Comparison of ENCODE assay signal across 9 mouse cellular contexts in the genomic region with DNA sequence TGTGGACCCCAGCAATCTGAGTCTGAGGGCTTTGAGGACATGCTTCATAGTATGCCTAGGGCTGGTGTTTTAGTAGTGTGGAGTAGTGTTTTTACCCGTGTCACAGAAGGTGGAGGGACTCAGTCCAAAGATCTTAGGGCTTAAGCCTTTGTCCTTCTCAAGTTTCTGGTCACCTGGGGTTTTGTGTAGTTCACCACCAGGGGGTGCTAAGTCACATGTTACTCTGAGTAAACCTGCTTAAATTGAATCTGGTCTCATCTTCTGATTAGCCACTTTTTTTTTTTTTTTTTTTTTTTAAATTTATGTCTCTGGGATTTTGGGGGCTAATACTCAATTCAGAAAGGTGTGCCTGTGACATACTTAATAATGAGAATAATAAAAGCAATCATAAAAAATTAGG. TPM values are rescaled to one million over a fixed set of nuclear protein-coding genes. Genes with fewer than 3 reads are reported as not detected.
DNase-seq lines count a peak whose midpoint lies in the region; ATAC-seq and TF ChIP-seq lines count a peak whose summit lies in the region.
"Had no signal": no experiment of that assay in that cellular context is flagged by ENCODE, and none has a peak within 500 bp of the region (broad histone marks: within the 10 kb centered on the region; RNA-seq: fewer than 3 reads in every experiment).

No protein-coding gene starts in this region.

- peak; percentile 29 for DNase-seq in forebrain, embryonic 10.5 days (ENCODE audit: extremely low spot score, low spot score)
- peak; percentile 35 for DNase-seq in neural tube, embryonic 10.5 days (ENCODE audit: extremely low spot score, low spot score)
- DNase-seq in c-Kit-positive CD71-positive TER-119-negative erythroid progenitor cells, embryonic 14.5 days (ENCODE audit: low read depth): peak; percentile 40
- DNase-seq in heart, postnatal 36 days: peak; percentile 26 to 36
- peak; percentile 74 for DNase-seq in limb, embryonic 14.5 days (ENCODE audit: low spot score)
- DNase-seq in right cerebral cortex, adult 2 months (ENCODE audit: low spot score in 2 of 2): peak; percentile 33 to 47

- 2% methylated on average over 1 of the region's 1 CpGs for WGBS in forebrain, embryonic 10.5 days
- 0% methylated on average over 1 of the region's 1 CpGs for WGBS in forebrain, embryonic 16.5 days
- WGBS in neural tube, embryonic 15.5 days: 14% methylated on average over 1 of the region's 1 CpGs
- 5% methylated on average over 1 of the region's 1 CpGs for WGBS in limb, embryonic 14.5 days

- H3K9ac ChIP-seq in forebrain, embryonic 16.5 days (replicated peaks; ENCODE audit: low read depth, low read length): no peak overlapping the region
- H3K9ac ChIP-seq in neural tube, embryonic 15.5 days (replicated peaks): no peak overlapping the region
- H3K9ac ChIP-seq in limb, embryonic 14.5 days (ENCODE audit: low read depth, low read length, severe bottlenecking): no peak overlapping the region
- H3K9ac ChIP-seq: heart, embryonic 15.5 days had no signal

- no peaks in the 10 kb centered on the region for H3K4me1 ChIP-seq in forebrain, embryonic 10.5 days
- H3K4me1 ChIP-seq in forebrain, embryonic 16.5 days (replicated peaks; ENCODE audit: control insufficient read depth, insufficient read depth, low read length): no peaks in the 10 kb centered on the region
- H3K4me1 ChIP-seq in neural tube, embryonic 15.5 days: no peaks in the 10 kb centered on the region
- H3K4me1 ChIP-seq in limb, embryonic 14.5 days (ENCODE audit: control insufficient read depth, insufficient read depth, low read length): no peaks in the 10 kb centered on the region
- H3K4me1 ChIP-seq: heart, embryonic 15.5 days had no signal

- H3K27ac ChIP-seq in forebrain, embryonic 10.5 days: no peak overlapping the region
- H3K27ac ChIP-seq in forebrain, embryonic 16.5 days (ENCODE audit: low read length): no peak overlapping the region
- no peak overlapping the region for H3K27ac ChIP-seq in neural tube, embryonic 15.5 days (replicated peaks)
- H3K27ac ChIP-seq in limb, embryonic 14.5 days (replicated peaks; ENCODE audit: low read depth, low read length): no peak overlapping the region
- H3K27ac ChIP-seq: heart, embryonic 15.5 days had no signal

- ATAC-seq in forebrain, embryonic 16.5 days: no peak
- ATAC-seq in neural tube, embryonic 15.5 days (ENCODE audit: low FRiP score): no peak
- no peak for ATAC-seq in limb, embryonic 14.5 days (ENCODE audit: low FRiP score, low read depth)

- no peaks in the 10 kb centered on the region for H3K9me3 ChIP-seq in forebrain, embryonic 10.5 days
- no peaks in the 10 kb centered on the region for H3K9me3 ChIP-seq in forebrain, embryonic 16.5 days (ENCODE audit: control insufficient read depth, low read length)
- no peaks in the 10 kb centered on the region for H3K9me3 ChIP-seq in neural tube, embryonic 15.5 days (replicated peaks)
- H3K9me3 ChIP-seq in limb, embryonic 14.5 days (ENCODE audit: control insufficient read depth, low read length): no peaks in the 10 kb centered on the region
- H3K9me3 ChIP-seq: heart, embryonic 15.5 days had no signal

- H3K36me3 ChIP-seq in forebrain, embryonic 10.5 days (replicated peaks): no peaks in the 10 kb centered on the region
- H3K36me3 ChIP-seq in forebrain, embryonic 16.5 days (ENCODE audit: control insufficient read depth, insufficient read depth): no peaks in the 10 kb centered on the region
- no peaks in the 10 kb centered on the region for H3K36me3 ChIP-seq in neural tube, embryonic 15.5 days
- H3K36me3 ChIP-seq in limb, embryonic 14.5 days (ENCODE audit: control insufficient read depth, insufficient read depth, low read length): no peaks in the 10 kb centered on the region
- H3K36me3 ChIP-seq: heart, embryonic 15.5 days had no signal

- H3K27me3 ChIP-seq in forebrain, embryonic 10.5 days (ENCODE audit: poor library complexity, severe bottlenecking): 0 out of 2 replicates have a peak, but pooled peaks cover 4% of the 10 kb centered on the region
- H3K27me3 ChIP-seq in forebrain, embryonic 16.5 days (replicated peaks; ENCODE audit: control insufficient read depth, insufficient read depth, low read length): no peaks in the 10 kb centered on the region
- 0 out of 2 replicates have a peak, but pooled peaks cover 3% of the 10 kb centered on the region for H3K27me3 ChIP-seq in neural tube, embryonic 15.5 days (replicated peaks)
- H3K27me3 ChIP-seq in limb, embryonic 14.5 days (ENCODE audit: control insufficient read depth, insufficient read depth, low read length): no peaks in the 10 kb centered on the region

- TF ChIP-seq POLR2A in limb, embryonic 14.5 days (IDR thresholded peaks at IDR 0.05; ENCODE audit: borderline replicate concordance, extremely low read depth, insufficient read depth, insufficient read length): no peak

- H3K4me2 ChIP-seq in forebrain, embryonic 16.5 days (ENCODE audit: low read length): no peak overlapping the region
- no peak overlapping the region for H3K4me2 ChIP-seq in neural tube, embryonic 15.5 days
- no peak overlapping the region for H3K4me2 ChIP-seq in limb, embryonic 14.5 days (replicated peaks; ENCODE audit: low read depth, low read length, severe bottlenecking)
- H3K4me2 ChIP-seq: heart, embryonic 15.5 days had no signal

- H3K4me3 ChIP-seq in forebrain, embryonic 10.5 days: no peak overlapping the region
- H3K4me3 ChIP-seq in forebrain, embryonic 16.5 days (replicated peaks; ENCODE audit: low read length): no peak overlapping the region
- H3K4me3 ChIP-seq in neural tube, embryonic 15.5 days (replicated peaks): no peak overlapping the region
- no peak overlapping the region for H3K4me3 ChIP-seq in limb, embryonic 14.5 days (replicated peaks; ENCODE audit: low read length)
- H3K4me3 ChIP-seq: heart, embryonic 15.5 days had no signal

- intact Hi-C loops in heart, postnatal 36 days (cut with DNase I): loop anchor here (1.0 kb wide), 2 partner anchors 103 to 138 kb away; no protein-coding TSS in a partner anchor

RNA-seq across cellular contexts. Expression of a gene that starts 1.6 kb away (rescaled TPM):
- not detected in 2 replicates for polyA plus RNA-seq in forebrain, embryonic 10.5 days (2016; fragmentation: Nextera tagmentation; extraction: Ambion mirVana)
- polyA plus RNA-seq in forebrain, embryonic 16.5 days (2015; fragmentation: Nextera tagmentation; extraction: Ambion mirVana): not detected in 2 replicates
- not detected in 2 replicates for polyA plus RNA-seq in neural tube, embryonic 15.5 days (2015; fragmentation: Nextera tagmentation; extraction: Ambion mirVana)
- total RNA-seq in heart, postnatal 36 days (2021): not detected
- polyA plus RNA-seq in limb, embryonic 14.5 days (2012; rRNA removed): not detected in 2 replicates
- polyA plus RNA-seq in limb, embryonic 14.5 days (2014; fragmentation: Nextera tagmentation; extraction: Ambion mirVana): not detected in 2 replicates
- polyA plus RNA-seq: heart, embryonic 15.5 days had no signal

RNA-seq across cellular contexts. Expression of a gene that starts 10.2 kb away (rescaled TPM):
- not detected in 2 replicates for polyA plus RNA-seq in forebrain, embryonic 10.5 days (2016; fragmentation: Nextera tagmentation; extraction: Ambion mirVana)
- not detected in 2 replicates for polyA plus RNA-seq in forebrain, embryonic 16.5 days (2015; fragmentation: Nextera tagmentation; extraction: Ambion mirVana)
- not detected in 2 replicates for polyA plus RNA-seq in neural tube, embryonic 15.5 days (2015; fragmentation: Nextera tagmentation; extraction: Ambion mirVana)
- total RNA-seq in heart, postnatal 36 days (2021): not detected
- polyA plus RNA-seq in limb, embryonic 14.5 days (2012; rRNA removed): not detected in 2 replicates
- not detected in 2 replicates for polyA plus RNA-seq in limb, embryonic 14.5 days (2014; fragmentation: Nextera tagmentation; extraction: Ambion mirVana)
- polyA plus RNA-seq: heart, embryonic 15.5 days had no signal

RNA-seq across cellular contexts. Expression of a gene that starts 10.9 kb away (rescaled TPM):
- polyA plus RNA-seq in forebrain, embryonic 10.5 days (2016; fragmentation: Nextera tagmentation; extraction: Ambion mirVana): not detected in 2 replicates
- not detected in 2 replicates for polyA plus RNA-seq in forebrain, embryonic 16.5 days (2015; fragmentation: Nextera tagmentation; extraction: Ambion mirVana)
- polyA plus RNA-seq in neural tube, embryonic 15.5 days (2015; fragmentation: Nextera tagmentation; extraction: Ambion mirVana): not detected in 2 replicates
- not detected for total RNA-seq in heart, postnatal 36 days (2021)
- polyA plus RNA-seq in limb, embryonic 14.5 days (2012; rRNA removed): not detected in 2 replicates
- polyA plus RNA-seq in limb, embryonic 14.5 days (2014; fragmentation: Nextera tagmentation; extraction: Ambion mirVana): not detected in 2 replicates
- polyA plus RNA-seq: heart, embryonic 15.5 days had no signal

RNA-seq across cellular contexts. Expression of a gene that starts 19.5 kb away (rescaled TPM):
- not detected in 2 replicates for polyA plus RNA-seq in forebrain, embryonic 10.5 days (2016; fragmentation: Nextera tagmentation; extraction: Ambion mirVana)
- not detected in 2 replicates for polyA plus RNA-seq in forebrain, embryonic 16.5 days (2015; fragmentation: Nextera tagmentation; extraction: Ambion mirVana)
- polyA plus RNA-seq in neural tube, embryonic 15.5 days (2015; fragmentation: Nextera tagmentation; extraction: Ambion mirVana): not detected in 2 replicates
- total RNA-seq in heart, postnatal 36 days (2021): not detected
- polyA plus RNA-seq in limb, embryonic 14.5 days (2012; rRNA removed): not detected in 2 replicates
- not detected in 2 replicates for polyA plus RNA-seq in limb, embryonic 14.5 days (2014; fragmentation: Nextera tagmentation; extraction: Ambion mirVana)
- polyA plus RNA-seq: heart, embryonic 15.5 days had no signal

RNA-seq across cellular contexts. Expression of a gene that starts 25.5 kb away (rescaled TPM):
- polyA plus RNA-seq in forebrain, embryonic 10.5 days (2016; fragmentation: Nextera tagmentation; extraction: Ambion mirVana): 0.38 TPM in 1 of 2 replicates, not detected in the other
- 0.34 TPM in 1 of 2 replicates, not detected in the other for polyA plus RNA-seq in forebrain, embryonic 16.5 days (2015; fragmentation: Nextera tagmentation; extraction: Ambion mirVana)
- 0.40 and 0.50 TPM in 2 replicates for polyA plus RNA-seq in neural tube, embryonic 15.5 days (2015; fragmentation: Nextera tagmentation; extraction: Ambion mirVana)
- not detected for total RNA-seq in heart, postnatal 36 days (2021)
- polyA plus RNA-seq in limb, embryonic 14.5 days (2012; rRNA removed): not detected in 2 replicates
- polyA plus RNA-seq in limb, embryonic 14.5 days (2014; fragmentation: Nextera tagmentation; extraction: Ambion mirVana): not detected in 2 replicates
- polyA plus RNA-seq: heart, embryonic 15.5 days had no signal
